Mouse (Mus musculus): ENCODE results near the gene Tlcd2.
A peak's percentile ranks its signal among the peaks of the same experiment; 100 is the strongest.

Gene Tlcd2

DNA sequence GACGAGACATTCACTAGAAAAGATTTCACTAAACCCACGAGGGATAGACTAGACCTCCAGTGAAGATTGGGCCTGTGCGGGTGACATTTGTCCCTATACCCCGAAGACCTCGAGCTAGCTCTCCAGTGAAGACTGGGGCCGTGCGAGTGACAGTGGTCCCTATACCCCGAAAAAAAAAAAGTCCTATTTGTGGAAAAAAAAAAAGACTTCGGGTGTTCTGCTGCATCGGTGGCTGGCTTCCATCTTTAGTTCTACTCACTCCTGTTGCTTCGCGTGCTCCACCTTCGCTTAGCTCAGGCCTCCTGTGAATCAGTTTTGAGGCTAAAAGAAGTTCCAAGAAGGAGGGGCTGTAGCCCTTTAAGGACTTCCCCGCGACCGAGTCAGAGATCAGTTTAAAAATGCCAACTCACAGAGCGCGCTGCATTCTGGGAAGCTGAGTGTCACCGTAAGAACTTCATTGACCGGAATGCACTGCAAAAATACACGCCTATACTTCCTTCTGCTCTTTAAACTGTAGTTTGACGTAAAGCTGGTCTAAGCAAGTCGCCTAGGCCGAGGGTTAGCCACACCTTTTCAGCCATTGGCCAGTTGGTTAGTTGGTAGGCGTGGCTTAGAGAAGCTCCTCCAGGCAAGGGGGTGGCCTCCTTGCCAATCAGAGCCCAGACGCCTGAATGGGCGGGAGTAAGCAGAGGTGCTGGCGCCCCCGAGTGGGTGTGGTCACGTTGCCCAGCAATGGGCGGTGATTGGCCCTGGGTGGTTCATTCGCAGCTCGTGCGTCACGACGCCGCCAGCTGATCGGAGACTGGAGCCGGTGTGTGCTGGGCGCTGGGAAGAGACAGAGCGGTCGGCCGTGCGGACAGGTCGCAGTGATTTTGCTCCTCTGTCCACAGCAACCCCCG lies at the start of gene Tlcd2:
Gene Tlcd2 (plus strand): TSS at position 872 of the 899 bp plus-strand sequence.
- peak; percentile 99 to 100 for DNase-seq (ENCODE audit: low spot score in 2 of 2)

DNA sequence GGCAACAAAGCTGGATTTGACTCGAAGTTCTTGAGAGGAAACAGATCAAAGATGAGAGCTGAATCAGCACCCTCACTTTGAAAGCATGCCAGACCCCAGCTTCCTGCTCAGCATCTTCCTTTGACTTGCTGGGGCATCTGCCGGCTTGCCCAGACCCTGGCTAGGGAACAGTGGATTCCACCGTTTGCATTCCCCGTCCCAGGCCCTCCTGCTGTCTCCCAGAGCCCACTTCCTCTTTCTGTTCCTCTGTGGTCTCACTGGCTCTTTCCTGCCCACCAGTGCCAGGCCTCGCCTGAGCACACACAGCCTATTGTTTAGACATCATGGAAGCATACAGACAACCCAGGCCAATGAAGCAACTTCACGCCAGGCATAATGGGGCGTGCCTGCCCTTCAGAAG lies 46.4 kb upstream of the Tlcd2 start:
- no peak for DNase-seq (ENCODE audit: low spot score in 2 of 2)

DNA sequence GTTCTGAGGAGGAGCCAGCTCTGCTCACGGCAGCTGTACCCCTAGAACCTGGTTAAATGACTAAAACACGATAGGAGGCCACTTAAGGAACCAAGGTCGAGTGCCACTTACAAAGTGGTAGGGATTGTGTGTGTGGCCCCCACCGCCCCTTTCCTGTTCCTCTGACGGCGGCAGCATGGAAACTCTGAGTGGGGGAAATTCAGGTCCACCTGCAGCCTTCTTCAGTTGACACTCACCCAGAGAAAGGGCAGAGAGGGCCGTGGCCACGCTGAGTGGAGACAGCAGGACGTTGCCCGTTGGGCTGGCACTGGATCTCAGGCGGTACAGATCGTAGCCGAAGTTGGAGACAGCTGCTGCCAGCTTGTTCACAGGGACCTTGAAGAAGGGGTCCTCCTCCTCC lies 45.5 kb upstream of the Tlcd2 start:
- no peak for DNase-seq (ENCODE audit: low spot score in 2 of 2)

DNA sequence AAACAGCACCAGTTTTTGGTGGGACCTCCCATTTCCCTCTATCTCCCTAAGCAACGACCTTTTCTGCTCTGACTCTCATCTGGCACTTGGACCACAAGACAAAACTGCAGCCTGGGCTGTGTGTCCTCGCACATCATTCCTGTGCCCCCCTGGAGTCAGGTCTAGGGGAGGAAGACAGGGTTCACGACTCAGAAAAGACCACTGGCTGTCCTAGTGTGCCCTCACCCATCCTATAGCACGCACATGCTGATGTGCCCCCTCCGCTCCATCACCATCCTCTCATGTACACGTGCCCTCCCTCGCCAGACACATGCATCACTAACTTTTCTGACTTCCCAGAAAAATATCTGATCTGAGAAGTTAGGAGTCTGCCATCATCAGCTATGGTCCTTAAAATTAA lies 41.5 kb upstream of the Tlcd2 start:
- DNase-seq (ENCODE audit: low spot score in 2 of 2) = no peak

DNA sequence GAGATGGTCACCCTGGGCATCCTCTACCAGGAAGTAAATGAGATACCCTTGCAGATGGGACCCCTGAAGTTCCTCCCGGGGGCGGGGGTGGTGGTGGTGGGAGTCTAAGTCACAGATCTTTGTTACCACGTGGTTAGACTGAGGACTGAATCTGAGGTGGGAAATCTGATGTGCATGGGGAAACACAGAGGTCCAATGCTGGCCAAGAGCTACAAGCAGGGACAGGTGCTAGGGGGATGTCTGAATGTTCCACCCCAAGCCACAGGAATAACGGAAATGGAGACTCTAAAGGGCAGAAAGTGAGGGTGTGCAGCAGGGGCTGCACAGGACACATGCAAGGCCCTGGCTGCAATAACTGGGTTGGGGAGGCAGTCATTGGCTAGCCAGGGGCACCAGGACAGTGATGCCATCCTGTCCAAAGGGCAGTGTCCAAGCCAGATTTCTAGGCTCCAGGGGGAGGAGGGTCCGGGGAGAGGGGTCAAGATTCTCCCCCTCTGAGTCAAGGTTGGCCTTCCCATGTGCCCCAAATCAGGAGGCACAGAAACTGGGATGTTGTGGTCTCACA lies 40.6 kb upstream of the Tlcd2 start:
- no peak for DNase-seq (ENCODE audit: low spot score in 2 of 2)

DNA sequence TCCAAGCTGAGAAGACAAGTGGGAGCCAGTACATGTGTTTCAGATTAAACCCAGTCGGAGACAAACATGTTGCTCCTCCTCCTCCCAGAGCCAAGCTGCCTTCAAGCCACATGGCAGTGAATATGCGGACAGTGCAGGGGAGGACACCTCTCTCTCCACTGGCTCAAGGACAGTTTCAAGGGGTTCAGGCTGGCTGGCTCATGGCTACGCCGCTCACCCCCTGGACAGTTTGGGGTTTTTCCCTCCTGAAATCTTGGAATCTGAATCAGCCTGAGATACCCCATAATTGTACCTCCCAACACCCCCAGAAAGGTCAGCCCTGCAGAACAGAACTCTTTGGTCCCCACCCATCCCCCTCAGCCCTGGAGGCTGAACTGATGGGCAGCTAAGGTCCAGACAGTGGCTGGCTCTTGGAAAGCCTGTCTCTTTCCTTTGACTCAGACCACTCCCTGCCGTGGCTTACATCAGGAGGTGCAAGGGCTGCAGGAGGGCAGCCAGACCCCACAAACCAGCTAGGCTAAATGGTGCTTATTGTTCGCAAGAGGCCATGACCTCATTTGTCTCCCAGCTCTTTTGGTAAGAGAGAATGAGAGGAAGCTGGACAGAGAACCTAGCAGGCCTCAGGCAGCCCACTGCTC lies 40.0 kb upstream of the Tlcd2 start:
- no peak for DNase-seq (ENCODE audit: low spot score in 2 of 2)

DNA sequence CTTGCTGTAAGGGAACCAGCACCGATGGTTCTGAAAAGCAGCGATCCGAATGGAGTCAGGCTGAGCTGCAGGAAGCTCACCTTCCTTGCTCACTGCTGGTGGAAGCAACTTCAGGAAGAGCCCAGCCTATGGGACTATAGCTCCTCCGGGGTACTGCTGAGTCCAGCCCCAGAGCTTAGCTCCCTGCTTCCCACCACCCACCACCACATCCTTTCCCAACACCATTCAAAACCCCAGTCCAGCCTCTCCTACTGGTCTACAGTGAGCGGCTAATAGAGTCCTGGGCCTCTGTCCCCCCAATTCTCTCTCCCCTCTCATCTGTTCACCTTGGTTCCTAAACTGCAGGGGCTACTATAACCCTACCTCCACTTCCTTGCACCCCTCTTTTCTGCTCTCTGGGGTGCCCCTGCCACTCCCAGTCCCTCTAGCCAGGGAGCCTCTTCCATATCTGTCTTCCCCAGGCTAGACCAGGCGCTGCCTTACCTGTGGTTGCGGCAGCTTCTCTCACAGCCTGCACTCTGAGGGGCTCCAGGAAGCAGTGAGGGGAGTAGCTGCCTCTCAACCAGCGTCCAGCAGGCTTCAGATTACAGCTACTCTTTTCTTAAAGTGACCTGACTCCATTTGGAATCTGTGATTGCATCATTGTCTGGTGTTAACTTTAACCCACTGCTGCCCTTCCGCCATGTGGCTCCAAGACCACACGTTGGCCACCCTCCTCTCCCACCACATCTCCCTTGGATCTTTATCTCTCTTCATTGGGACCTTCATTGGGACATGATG lies 39.3 kb upstream of the Tlcd2 start, which contains the start of gene Serpinf1:
Gene Serpinf1 (minus strand): TSS at position 689 of the 780 bp plus-strand sequence.
- DNase-seq (ENCODE audit: low spot score in 2 of 2) = no peak

DNA sequence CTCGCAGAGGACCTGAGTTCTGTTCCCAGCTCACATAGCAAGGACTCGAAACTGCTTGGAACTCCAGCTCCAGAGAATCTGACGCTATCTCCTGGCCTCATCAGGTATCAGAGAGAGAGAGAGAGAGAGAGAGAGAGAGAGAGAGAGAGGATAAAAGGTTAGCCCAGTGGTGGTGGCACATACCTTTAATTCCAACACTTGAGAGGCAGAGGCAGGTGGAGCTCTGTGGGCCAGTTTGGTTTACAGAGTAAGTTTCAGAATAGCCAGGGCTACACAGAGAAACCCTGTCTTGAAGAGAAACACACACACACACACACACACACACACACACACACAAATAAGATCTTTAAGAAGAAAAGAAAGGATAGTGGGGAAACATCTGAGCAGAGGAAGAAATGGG lies 38.4 kb upstream of the Tlcd2 start:
- no peak for DNase-seq (ENCODE audit: low spot score in 2 of 2)

DNA sequence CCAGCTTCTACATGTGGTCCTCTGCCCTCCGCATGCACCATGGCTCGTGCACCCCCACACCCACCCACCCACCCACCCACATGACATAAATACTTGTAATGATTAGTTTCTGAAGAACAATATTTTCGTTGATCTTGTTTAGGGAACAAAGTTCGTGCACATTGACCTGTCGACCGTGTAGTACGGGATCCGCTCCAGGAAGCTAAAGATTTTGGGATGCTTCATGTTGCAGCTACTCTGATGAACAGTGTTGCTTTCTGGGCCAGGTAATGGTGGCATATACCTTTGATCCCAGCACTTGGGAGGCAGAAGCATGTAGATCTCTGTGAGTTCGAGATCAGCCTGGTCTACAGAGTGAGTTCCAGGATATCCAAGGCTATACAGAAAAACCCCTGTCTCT lies 37.5 kb upstream of the Tlcd2 start:
- no peak for DNase-seq (ENCODE audit: low spot score in 2 of 2)

DNA sequence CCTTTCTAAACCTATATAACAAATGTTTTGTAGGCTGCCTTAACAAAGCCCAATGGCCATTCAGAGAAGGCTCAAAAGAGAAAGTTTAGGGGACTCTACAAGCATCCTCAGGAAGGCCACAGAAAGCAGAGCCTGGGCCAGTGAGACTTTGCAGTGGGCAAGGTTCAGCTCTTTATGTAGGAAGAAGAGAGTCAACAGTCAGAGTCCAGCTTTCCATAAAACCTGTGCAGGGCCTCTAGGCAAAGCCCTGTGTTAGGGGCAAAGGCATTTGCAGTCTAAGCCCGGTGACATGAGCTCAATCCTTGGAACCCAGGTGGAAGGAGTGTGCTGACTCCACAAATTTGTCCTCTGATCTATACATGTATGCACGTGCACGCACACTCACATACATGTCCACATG lies 37.1 kb upstream of the Tlcd2 start:
- DNase-seq (ENCODE audit: low spot score in 2 of 2) = no peak

DNA sequence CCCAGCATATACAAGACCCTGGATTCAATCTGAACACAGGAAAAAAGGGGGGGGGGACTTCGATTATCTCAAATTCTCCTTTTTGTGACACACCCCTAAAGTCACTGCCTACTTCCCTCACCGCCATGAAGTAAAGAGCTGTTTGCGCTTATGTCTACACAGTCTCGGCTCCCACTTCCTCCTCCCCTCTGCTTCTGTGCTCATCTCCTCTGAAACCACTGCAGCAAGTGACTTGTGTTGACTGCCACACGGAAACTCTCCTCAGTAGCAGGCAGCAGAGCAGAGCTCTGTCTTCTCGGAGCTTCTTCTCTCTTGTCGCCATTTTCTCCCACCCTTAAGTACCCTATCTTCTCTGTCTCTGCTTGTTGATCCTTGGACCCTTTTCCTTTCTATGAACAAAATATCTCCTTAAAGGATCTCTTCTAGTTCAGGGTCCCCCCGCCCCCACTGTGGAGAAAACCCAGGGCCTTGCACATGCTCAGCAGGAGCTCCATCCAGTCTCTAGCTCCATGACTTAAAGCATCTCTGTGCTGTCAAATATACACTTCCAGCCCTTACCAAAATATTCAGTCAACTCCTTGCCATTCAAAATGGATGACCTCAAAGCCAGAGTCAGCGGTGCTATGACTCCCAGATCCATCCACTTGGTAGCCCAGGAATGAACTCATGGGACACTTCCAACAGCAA lies 32.4 kb upstream of the Tlcd2 start:
- no peak for DNase-seq (ENCODE audit: low spot score in 2 of 2)

DNA sequence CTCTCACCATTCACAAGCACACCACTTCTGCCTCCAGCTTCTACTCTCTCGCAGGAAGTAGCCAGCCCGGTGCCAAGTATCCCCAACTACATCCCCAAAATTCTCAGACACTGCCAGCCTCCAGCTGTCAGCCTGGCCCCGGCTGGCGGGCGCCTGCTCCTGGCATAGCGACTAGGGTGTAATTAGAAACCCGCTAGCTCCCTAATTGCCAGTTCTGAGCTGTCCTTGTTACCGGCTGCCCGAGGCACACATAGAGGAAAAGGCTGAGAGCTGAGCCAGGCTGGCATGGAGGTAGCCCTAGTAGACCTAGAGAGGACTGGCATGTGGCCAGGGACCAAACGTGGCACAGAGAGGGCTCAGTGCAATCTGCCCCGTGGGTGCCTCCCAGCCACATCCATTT lies 30.2 kb upstream of the Tlcd2 start:
- no peak for DNase-seq (ENCODE audit: low spot score in 2 of 2)

DNA sequence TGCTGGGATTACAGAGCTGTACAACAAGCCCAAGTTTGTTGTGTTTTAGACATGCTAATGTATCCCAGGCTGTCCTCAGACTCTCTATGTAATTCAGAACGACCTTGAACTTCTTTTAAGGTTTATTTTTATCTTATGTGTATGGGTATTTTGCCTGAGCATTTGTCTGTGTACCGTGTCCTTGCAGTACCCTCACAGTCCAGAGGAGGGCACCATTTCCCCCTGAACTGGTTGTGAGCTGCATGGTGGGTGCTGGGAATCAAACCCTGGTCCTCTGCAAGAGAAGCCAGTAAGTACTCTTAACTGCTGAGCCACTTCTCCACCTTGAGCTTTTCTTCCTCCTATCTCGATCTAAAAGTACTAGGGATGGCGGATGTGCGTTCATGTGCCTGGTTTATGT lies 27.4 kb upstream of the Tlcd2 start:
- no peak for DNase-seq (ENCODE audit: low spot score in 2 of 2)

DNA sequence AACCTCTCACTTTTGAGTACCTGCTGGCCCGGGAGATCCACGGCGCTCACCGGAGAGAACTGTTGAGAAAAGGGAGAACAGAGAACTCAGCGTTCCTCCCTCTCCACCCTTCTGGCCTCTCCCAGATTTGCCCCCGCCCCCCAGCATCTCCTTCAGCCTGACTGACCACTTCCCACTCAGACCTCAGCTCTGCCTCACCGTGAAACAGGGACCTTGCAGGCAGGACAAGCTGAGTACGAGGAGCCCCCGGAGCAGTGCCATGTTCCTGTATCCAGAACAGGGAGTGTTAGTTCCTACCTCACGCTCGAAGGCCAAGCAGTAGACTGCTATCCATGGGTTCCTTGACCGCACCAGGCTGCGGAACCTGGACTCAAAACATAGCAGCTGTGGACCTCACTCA lies 23.3 kb upstream of the Tlcd2 start:
- no peak for DNase-seq (ENCODE audit: low spot score in 2 of 2)

DNA sequence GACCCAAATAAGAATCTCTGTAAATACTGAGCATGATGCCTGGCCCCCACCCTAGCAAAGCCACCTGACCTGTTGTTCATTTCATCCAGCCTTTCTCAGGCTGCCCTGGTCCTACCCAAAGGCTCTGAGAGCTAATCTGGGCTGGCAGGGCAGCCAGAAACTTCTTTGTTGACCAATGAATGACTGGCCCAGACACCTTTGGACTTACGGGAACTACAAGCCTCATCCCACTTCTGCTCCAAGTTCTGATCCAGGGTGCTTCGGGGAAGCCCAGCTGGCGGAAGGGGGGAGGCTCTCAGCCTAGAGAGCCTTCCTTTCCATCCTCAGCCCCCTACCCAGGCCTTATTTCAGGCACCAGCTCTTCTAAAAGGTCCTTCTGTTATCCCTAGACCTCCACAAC lies 22.7 kb upstream of the Tlcd2 start:
- DNase-seq (ENCODE audit: low spot score in 2 of 2) = no peak

DNA sequence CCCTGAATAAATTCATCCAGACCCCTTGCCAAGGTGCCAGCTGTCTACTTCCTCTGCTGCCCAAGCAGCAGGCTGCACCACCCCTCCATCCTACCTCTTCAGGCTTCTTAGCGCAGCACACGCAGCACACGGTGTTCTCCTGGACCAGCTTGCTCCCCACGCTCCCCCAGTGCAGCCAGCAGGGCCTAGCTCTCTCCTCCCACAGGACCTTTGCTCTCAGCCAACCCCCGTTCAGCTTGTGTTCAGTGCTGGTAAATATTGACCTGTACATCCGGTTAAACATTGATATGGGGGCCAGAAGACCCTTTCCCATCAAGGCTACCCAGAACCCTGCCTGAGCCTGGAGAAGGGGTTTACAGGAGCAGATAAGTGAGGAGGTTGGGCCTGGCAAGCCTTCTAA lies 22.2 kb upstream of the Tlcd2 start, which contains the start of gene Serpinf2:
Gene Serpinf2 (minus strand): TSS at position 229 of the 400 bp plus-strand sequence.
- no peak for DNase-seq (ENCODE audit: low spot score in 2 of 2)

DNA sequence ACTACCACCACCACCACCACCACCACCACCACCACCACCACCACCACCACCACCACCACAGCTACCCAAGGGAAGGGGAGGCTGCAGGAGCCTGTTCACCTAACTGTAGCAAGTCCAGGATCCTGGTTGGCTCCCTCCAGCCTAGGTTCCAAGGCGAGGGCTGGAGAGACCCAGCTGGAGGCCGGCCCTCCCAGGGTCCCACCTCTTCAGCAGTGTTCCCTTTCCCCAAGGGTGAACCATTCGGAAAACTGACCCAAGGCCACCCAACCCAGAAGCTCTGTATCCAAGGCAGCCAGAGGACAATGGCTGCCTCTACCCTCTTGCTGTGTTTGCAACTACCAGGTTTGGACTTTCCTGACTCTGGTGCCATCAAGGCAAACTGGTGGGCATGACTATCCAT lies 21.6 kb upstream of the Tlcd2 start:
- no peak for DNase-seq (ENCODE audit: low spot score in 2 of 2)

DNA sequence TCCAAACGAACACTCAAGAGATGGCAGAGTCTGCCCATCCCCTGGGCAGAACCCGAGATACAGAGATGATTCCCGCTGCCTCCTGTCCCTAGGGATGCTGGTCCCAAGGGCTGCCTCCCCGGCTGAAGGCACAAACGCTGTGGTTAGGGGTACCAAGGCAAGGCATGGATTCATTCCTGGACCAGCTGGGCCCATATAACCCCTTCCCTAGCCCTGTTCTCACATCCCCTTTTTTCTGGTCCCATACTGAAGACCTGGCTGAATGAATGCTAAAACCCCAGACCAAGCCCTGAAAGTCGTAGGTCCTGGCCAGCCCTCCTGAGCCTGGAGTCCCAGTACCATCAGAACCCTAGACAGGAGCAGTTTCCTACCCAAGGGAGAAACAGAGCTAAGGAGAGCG lies 20.5 kb upstream of the Tlcd2 start:
- no peak for DNase-seq (ENCODE audit: low spot score in 2 of 2)

DNA sequence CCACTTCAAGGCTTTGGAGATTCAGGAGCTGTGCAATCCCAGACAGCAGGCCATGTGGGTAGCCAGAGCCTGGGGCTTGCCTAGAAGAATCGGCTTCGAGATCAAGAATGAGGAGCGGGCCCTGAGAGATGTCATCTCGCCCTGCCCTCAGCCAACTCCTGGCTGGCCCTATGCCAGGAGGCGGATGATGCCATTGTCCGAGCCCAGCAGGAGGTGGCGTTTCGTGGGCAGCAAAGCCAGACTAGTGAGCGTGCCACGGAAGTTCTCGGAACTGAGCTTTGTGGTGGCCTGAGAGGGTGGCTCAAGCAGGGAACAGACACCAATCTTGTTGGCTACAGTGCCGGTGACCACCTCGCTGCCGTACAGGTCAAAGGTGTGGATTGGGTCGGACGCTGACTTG lies 19.9 kb upstream of the Tlcd2 start:
- DNase-seq (ENCODE audit: low spot score in 2 of 2) = no peak

DNA sequence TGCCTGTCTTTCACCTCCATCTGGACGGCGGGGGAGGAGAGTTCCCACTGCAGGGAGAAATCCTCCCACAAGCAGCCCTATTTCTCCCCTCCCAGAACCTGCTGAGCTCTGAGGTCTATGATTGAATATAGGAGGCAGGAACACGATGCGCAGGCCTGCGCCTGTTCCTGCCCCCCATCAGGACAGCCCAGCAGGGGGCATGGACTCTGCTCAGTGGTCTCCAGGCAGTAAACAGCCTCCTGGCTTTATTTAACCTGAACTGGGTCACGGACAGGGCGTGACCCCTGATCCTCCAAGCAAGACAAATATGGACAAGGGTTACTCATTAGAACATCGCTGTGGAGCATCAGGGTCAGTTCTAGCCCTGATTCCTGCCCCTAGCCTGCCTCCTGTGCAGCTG lies 17.8 kb upstream of the Tlcd2 start:
- no peak for DNase-seq (ENCODE audit: low spot score in 2 of 2)

DNA sequence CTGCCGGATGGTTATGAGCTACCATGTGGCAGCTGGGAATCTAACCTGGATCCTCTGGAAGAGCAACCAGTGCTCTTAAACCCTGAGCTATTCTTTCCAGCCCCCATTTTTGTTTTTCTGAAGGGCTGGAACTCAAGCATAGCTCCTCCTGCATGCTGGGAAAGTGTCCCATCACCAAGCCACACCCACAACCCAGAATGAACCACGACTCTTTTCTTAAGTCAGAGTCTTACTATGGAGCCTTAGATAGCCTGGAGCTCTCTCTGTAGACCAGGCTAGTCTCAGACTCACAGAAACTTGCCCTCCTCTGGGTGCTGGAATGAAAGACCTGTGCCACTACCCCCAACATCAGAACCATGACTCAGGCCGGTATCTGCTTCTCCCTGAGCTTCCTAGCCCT lies 12.9 kb upstream of the Tlcd2 start:
- no peak for DNase-seq (ENCODE audit: low spot score in 2 of 2)

DNA sequence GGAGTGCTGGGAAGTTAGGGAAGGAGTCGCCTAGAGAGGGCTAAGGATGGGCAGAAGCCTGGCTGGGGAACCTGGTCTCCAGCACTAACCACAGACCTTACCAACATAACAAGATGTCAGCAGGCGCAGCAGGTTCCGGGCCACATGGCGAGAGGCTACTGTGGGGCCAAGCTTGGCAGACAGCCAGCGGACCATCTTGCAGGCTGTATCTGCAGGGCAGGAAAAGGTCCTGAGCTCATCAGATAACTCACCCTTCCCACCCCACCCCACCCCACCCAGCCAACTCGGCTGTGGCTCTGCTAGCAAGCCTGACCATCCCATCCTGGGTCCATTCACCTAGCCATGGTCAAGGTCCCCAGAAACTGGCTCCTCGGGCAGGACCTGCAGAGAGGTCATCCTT lies 11.8 kb upstream of the Tlcd2 start:
- DNase-seq (ENCODE audit: low spot score in 2 of 2) = no peak
